Mouse (Mus musculus) heart, adult 9 months (tissue): ENCODE measurements around the gene Tbc1d14.

Source experiments
- DNase-seq, 2 experiments: peaks; one replicate each; pipeline ENCODE4 v3.0.0; 2022; ENCODE audit warnings: low spot score in 2 of 2

Gene Tbc1d14

GRCm38 (mm10) chr5:36462810-36463209 lies 130.3 kb downstream of the Tbc1d14 start:
- peak; percentile 63 to 70 for DNase-seq

DNA sequence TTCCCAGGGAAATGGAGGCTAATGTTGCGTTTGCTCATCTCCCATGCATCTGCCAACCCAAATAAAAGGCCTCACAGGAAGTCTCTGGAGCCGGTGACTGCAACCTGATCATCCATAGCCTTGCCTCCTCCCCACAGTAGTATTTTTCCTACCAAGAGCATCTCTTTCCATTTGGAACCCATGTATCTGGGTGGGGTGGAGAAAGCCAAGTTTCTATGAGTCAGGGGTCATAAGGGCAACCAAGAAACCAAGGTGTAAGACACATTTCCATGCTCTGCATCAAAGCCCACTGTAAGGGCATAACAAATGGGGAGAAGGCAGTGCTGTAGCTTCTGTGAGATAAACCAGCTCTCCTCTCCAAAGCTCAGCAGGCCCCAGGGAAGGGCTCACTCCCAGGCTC lies 131.8 kb downstream of the Tbc1d14 start:
- no peak for DNase-seq

GRCm38 (mm10) chr5:36460712-36461111 lies 132.4 kb downstream of the Tbc1d14 start:
- no peak for DNase-seq

- no peak for DNase-seq
Measured at GRCm38 (mm10) chr5:36458926-36459325, 134.2 kb downstream of the Tbc1d14 start.

DNA sequence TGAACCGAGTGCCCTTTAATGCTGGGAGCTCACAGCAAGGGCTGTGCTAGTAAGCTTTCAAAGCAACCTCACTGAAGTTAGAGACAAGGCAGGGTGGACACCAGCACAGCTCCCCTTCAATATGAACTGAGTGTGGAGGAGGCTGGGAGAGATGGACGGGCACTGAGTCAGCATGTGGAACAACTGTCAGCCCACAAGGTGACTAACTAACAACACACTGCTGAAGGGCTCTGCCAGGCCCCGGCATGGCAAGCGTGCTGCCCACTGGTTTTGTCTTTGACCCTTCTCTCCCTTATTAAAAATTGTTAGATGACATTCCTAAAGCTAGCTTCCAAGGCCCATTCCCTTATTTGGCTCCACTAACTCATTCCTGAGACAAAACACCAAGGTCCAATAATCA lies 135.4 kb downstream of the Tbc1d14 start:
- DNase-seq: no peak

DNA sequence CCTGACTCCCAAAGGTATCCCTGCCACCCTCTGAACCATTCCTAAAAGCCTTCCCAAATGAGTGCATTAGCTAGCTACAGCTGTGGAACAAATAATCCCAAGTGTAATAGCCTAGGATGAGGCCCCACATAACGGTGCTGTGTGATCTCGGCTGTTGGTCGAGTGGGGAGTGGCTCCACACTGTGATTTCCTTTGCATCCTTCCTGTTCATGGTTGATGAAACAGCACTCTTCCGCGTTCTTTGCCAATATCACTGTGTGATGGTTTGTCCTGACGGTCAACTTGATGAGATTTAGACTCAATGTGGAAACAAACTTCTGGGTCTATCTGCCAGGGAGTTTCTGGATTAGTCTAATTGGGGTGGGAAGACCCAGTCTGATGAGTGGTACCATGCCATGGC lies 140.3 kb downstream of the Tbc1d14 start:
- no peak for DNase-seq

- DNase-seq: no peak
Measured at GRCm38 (mm10) chr5:36451872-36452389, 141.1 kb downstream of the Tbc1d14 start.

DNA sequence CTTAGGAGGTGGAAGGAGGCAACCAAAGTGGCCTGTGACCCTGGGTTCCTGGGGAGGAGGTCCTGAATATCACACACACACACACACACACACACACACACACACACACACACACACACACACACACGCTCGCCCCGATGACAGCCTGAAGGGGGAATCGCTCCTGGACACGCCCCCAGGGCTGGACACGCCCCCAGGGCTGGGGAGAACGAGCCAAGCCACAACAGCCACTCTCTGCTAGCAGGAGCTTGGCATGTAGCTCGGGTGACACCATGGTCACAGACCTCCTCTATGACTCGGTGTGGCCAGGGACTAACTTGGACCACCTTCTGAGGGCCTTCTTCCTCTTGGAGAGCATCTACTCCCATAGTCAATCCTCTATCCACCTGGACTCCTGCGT lies 142.0 kb downstream of the Tbc1d14 start:
- no peak for DNase-seq

DNA sequence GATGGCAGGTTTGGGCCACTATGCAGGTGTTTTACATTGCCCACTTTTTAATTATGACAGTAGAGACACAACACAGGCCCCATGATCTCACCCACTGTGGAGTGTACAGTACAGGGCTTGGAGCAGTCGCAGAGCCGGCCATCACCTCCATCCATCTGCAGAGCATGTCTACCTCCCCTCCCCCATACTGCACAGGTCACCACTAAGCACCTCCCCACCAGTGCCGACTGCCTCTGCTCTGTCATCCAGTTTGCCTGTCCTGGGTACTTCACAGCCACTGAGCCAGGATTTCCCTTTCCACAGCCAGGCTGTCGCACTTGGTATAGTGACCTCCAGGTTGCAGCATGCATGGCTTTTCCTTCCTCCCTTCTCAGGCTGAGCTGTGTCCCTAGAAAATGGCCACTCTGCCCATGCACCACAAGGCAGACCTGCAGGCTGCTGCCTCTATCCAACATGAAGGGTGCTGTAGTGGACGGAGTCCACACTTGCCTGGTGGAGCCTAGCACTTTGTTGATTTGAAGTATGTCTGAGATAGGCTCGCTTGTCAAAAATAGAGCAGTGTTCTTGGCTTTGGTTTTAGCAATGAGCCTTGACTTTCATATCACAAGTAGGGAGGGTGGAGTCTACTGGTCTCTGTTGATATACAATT lies 143.2 kb downstream of the Tbc1d14 start:
- peak; percentile 42 to 45 for DNase-seq

DNA sequence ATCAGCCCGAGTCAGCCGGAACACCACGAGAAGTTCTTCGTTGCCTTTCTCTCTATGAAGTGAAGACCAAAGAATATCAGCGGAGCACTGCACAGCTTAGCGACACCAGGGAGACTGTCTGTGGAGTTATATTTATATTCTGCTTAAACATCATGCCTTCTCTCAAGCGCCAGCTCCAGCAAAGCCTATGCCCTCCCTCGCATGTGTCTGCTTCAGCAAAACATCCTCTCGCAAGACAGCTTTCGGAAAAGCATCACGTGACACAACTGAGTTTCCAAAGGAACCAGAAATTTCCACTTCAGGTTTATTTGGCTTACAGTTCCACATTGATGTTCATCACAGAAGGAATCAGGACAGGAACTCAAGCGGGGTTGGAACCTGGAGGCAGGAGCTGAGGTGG lies 145.2 kb downstream of the Tbc1d14 start:
- no peak for DNase-seq

DNA sequence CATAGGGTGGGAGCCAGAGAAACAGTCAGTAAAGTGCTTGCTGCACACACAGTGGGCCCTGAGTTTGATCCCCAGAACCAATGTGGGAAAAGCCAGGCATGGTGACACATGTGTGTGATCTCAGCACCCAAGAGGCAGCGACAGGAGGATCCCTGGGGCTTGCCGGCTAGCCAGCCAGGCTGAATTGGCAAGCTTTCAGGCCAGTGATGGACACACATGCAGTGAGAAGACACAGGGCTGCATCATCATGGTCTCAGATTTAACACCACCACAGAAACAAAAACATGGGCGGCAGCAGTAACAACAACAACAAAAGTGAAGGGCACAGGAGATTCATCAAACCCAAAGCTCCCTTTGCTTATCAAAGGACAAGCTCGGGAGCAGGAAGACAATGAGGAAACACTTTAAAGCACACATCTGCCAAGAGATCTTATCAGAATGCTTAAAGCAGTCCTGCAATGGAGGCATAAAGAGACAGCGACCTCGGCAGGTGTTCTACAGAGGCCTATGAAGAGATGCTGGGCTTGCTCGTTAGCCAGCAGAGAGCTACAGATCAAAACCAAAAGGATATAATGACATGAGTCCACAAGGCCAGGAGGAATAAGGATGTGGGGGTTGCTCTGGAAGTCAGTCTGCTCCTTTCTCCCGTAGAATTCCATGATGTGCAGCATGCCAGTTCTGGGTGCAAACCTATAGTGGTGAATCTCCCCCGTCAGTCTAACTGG lies 146.7 kb downstream of the Tbc1d14 start:
- no peak for DNase-seq

- DNase-seq: no peak
Measured at GRCm38 (mm10) chr5:36445028-36445427, 148.0 kb downstream of the Tbc1d14 start.

DNA sequence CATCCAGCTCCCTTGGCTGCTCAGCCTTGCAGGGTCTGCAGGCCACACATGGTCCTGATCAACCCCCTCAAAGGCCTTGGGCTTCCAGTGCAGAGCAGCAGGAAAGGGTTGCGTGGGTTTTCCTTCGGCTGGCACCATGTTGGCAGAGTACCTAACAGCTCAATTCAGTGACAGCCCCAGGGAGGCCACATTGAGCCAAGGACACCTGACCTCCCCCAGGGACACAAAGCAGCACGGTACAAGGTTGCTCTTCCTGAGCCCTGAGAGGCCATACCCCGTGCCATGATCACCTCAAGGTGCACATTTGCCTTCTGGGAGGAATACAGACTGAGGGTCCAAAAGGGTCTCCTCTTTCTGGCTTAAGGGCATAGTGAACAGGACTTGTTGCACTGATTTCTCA lies 148.5 kb downstream of the Tbc1d14 start:
- no peak for DNase-seq

DNA sequence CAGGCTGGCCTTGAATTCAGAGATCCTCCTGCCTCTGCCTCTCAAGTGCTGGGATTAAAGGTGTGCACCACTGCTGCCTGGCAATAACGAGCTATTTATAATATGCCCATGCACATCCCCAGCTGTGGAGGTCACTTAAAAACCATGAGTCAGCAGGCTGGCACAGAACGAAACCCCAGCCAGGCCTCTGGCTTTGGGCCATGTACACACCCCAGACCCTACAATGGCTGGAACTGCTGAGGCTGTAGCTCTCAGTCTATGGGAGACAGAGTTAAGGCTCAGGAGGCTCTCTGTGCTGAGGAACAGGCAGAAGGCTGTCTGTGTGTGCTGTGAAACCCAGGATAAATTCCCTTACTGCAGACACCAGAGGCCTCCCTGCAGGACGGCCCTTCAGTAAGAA lies 152.3 kb downstream of the Tbc1d14 start:
- no peak for DNase-seq
